Mouse (Mus musculus): ENCODE data around the gene BC052040.

Gene BC052040

DNA sequence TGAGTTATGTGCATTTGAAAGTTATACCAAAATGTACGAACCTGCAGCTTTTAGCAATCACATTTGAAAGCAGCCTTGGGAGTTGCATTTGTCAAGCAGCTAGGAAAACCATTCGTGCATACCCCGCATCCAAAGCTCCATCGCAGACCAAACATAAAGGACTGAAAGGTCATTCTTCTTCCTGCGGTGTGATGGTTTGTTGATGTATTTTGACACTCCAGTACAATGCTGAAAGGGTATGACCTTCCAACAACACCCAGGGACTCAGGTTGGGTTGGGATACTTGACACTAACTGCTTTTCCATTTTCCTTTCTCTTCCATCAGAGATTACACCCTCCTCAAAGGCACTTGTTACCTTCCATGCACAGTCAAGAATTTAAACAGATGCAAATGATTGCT is 121.1 kb downstream of the BC052040 start:
- no peak for DNase-seq (ENCODE audit: low spot score in 2 of 2)

DNA sequence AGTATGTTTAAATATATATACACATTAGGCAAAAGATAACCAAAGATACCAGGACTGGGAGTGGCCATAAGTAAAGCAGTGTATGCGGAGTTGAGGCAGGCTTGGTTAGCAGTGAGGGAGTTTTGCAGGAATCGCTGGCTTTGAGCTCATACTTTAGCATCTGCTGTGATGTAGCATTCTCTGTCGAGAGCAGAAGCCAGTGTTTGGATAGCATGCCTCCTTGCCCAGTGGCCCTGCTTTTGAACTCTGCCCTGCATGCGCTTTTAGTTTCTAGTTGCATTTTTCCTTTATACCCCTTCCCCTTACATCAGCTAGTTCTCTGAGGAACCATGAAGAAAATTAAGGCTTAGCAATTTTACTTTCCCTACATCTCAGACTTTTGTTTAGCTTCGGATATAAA is 136.0 kb downstream of the BC052040 start:
- no peak for DNase-seq (ENCODE audit: low spot score in 2 of 2)

DNA sequence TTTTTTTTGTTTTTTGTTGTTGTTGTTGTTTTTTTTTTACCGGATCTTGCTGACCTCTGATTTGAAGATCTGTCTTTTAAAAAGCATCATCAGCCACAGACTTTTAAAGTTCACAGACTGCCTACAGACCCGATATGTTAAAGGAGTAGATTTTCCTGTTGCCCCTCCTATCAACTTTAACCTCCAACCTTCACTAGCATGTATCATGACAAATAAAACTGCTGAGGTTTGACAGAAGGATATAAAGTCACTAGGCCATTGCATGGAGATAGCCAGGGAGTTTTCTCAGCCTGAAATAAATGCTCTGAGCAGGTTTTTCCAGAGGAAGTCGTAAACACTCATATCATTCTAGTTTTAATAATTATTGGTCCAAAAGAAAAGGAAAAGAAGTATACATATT is 136.5 kb downstream of the BC052040 start:
- DNase-seq (ENCODE audit: low spot score in 2 of 2), result no peak

DNA sequence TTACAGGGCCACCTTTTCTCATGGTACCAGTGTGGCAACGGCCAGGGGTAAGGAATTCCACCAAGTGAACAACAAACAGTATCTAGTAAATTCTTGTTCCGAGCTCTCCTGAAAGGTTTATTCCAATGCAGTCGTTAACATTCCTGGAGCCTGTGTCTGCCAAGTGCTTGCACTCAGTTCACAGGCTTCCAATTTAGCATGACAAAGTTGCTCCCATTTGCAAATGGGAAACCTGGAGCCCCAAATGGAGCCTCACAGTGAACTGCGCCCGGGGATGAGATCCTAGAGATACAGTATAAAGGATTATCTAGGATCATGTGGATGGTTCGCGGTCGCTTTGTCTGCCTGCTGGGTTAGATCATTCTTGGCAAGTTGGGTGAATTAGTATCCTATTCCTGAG is 141.9 kb downstream of the BC052040 start:
- DNase-seq (ENCODE audit: low spot score in 2 of 2), result no peak

DNA sequence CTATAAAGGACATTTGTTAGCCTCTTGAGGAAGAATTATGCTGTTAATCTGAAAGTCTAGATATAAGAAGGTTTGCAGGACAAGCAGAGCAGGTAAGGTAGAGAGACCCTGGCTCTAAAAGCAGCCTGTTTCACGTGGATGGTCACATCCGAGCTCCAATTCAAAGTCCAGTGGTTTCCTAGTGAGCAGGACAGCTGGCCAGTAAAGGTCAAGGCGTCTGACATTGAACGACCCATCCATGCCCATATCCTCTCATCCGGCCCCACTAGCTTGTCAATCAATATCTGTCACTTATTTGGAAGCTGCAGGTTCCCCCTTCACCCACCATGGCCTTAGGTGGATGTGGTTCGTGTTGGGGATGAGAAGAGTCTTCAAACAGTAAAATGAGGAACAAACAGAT is 142.7 kb downstream of the BC052040 start:
- DNase-seq (ENCODE audit: low spot score in 2 of 2), result no peak

DNA sequence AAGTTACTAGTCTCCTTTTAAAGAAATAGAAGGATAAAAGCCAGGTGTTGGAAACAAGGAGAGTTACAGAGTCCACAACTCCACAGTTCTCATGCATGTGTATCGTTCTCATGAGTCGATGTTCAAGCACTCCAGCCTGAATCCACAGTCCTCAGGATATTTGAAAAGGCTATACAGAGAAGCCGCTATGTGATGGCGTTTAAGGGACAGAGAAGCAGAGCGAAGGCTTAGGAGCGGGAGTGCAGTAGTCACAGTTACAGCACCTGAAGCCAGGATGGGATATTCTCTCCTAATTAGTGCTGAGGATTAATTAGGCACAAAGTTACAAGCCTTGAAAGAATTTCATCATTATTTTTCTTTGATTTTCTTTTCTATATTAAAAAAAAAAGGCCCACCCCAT is 143.2 kb downstream of the BC052040 start:
- no peak for DNase-seq (ENCODE audit: low spot score in 2 of 2)

DNA sequence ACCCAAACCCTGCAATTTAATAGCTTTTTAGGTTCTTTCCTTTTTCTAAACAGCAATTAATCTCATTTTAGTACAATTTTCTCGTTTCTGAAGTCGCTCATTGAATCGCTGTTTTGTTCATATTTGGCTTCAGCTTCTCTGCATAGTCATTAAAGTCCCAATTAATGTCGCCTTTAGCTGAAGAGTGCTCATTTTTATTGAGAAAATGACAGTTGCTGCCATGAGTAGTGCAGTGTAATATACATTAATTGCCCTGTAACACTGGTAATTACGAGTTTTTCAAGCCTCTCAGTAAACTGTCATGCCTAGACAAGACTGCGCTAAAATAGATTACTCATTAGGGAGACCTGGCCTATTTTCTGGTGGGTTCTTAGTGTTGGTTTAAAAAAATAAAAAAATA is 144.0 kb downstream of the BC052040 start:
- DNase-seq (ENCODE audit: low spot score in 2 of 2), result no peak

DNA sequence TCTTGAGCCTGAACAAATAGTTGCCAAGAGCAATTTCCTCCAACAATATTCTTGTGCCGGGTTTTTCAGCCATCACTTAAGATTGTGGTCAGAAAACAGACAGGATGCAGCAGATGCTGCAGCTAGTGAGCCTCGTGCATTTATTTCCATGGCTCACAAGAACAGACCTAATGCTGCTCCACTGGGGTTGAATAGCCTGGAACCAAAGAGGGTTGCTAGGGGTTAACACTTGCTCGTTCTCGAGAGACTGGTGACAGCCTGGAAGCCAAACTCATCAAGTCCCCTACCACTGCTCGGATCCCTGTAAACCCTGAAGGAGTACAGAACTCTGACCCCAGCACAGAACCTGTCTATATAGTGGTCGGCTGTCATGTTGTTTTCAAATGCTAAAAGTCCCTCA is 144.4 kb downstream of the BC052040 start:
- no peak for DNase-seq (ENCODE audit: low spot score in 2 of 2)

DNA sequence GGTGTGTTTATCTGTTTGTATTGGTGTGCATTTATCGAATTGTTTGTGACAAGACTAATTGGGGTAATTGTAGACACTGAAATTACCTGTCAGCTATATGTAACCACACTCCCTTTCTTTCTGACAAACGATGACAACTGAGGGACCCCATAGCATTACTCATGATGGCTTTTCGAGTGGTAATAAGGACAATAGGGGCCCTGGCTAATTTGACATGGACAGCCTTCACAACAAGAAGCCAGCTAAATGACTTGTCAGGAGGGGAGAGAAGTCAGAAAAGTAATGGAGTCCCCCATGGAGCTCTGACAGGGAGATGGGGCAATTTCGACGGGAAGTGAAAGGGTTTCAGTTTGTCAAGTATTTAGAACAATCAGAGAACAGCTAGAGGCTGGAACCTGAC is 145.3 kb downstream of the BC052040 start:
- no peak for DNase-seq (ENCODE audit: low spot score in 2 of 2)

DNA sequence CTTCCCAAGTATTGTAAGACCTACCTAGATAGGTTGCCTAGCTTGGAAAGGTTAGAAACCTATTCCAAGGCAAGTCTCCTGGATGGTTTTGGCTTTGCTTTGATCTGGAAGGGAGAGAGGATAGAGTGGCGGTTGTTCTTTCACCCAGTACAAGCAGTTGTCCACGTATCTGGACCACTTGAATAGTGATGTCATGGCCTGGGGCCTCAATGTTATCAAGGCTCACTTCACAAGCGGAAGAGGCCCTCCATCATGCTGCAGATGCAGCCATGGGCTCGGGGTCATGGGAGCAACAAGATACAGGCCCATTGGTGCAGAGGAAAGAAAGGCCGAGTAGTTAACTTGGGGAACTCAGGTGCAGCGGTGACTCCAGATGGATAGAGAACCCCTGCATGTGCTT is 147.1 kb downstream of the BC052040 start:
- no peak for DNase-seq (ENCODE audit: low spot score in 2 of 2)

DNA sequence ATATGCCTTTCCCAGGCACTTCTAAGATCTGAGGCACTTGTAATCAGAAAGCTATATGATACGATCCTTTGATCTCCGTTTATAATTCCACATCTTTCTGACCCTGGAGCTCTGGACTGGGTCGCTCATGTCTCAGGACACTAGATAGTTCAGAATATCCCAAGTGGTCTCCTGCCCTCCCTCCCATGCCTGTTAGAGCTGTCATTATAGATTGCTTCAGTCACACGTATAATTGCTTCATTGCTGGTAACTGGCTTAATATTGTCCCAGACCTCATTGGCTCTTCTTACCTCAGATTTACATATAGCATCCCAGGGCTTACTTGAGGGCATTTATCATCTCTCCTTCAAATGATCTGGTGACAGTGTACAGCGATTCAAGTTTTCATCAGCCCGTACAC is 149.0 kb downstream of the BC052040 start:
- no peak for DNase-seq (ENCODE audit: low spot score in 2 of 2)

DNA sequence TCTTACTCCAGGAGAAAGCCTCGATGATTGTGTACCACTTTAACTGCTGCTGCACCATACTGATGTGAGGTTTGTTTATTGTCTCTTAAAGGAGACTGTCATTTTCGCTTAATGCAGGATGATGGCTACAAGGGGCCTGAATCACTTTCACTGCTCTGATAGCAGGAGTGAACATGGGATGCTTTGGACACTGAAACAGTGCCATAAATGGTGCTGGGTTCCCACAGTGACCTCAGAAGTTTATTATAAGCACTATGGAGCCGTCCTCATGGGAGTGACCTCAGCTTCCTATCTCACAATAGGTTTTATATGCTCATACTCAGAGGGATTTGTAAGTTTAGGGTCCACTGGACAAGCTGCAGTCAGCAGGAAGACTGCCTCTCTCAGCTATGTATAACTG is 149.7 kb downstream of the BC052040 start:
- DNase-seq (ENCODE audit: low spot score in 2 of 2), result no peak

DNA sequence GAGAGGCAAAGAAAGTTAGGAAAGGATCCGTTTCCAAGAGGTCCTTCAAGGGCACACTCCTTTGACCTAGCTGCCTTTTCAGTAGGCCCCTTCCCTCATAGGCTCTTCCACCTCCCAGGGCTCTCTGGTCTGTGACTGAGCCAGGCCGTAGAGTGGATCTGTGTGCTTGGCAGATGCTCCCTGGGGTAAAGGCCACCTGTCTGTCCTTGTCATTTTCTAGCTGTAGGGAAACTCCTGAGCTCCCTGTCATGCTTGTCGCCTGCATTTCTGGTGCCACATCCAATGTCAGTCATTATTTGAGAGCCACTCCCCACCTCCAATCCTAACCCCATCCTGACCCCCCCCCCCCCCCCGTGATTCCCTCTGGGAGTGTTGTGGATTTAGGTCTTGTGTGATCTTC is 151.1 kb downstream of the BC052040 start:
- no peak for DNase-seq (ENCODE audit: low spot score in 2 of 2)

DNA sequence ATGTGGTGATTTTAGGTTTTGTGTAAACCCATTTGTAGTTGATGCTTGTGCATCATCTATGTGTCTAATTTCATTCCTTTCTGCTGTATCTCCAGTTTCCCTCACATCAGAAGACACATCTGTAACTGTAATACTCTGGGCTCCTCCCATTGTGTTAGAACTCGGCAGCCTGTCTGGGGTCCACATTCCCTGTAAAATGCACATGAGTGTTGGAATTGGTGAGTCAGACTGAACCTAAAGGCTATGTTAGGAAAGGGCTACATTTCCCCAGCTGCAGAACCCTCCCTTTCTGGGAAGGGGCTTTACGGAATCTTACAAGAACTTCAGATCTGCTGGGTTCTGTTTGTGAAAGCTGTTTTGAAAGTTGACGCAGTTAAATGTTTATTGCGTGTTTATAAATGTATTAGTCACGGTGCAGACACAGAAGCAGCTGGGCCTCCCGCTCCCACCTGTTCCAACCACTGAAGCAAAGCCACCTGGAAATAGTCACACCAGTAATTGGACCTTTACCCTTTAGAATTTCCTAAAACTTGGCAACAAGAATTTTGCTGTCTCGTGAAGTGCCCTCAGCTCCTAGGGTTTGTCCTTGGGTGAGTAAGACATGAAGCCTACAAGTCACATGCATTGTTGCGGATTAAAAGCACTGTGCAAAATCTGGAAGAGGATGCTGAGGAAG is 151.6 kb downstream of the BC052040 start:
- DNase-seq (ENCODE audit: low spot score in 2 of 2), result no peak

DNA sequence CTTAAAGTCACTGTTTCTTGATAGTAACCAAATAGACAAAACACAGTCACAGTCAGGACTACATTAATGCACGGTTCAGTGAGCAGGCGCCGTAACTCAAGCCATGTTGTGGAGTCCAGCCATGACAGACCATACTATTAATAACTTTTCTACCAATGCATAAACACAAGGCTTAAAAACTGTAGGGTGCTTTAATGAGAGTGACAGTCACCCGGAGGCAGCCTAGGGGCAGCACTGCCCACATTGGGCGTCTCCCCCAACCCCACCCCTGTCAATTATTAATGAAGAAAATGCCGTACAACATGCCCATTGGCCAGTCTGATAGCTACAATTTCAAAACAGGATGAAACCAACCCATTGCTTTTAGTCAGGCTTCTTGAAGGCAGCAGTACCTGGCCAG is 153.3 kb downstream of the BC052040 start:
- DNase-seq (ENCODE audit: low spot score in 2 of 2), result no peak

DNA sequence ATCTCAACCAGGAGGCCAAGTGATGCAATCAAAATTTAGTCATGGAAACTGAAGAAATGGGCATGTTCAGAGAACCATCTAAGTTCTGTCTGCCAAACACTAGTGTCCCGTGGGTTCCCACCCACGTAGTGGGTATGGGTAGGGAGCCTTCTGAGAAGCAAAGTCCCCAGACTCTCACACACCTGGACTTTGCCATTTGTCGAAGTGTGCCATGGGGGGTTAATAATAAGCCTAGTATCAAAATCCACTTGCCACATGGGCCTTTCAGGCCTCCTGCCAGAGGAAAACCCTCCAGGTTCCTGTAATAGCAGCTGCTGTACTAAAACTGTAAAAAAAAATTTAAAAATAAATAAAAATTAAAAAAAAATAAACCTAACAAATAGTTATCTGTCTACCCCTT is 154.9 kb downstream of the BC052040 start:
- DNase-seq (ENCODE audit: low spot score in 2 of 2), result no peak

DNA sequence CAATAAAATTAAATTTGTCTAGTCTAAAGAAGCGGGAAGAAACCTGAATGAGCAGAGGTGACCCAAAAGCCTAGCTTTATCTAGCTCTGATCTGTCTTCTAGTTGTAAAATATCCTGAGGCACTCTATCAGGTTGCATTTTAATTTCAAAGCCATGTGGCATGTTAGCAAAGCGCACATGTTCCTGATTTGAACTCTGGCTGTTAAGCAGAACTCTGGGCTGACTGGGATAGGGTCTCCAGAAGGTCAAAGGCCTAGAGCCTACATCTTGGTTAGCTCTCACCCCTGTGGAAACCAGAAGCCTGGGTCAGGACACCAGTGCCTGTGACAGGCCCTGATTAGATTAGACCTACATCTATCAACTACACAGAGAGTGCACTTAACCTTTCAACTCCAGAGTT is 156.4 kb downstream of the BC052040 start:
- no peak for DNase-seq (ENCODE audit: low spot score in 2 of 2)

DNA sequence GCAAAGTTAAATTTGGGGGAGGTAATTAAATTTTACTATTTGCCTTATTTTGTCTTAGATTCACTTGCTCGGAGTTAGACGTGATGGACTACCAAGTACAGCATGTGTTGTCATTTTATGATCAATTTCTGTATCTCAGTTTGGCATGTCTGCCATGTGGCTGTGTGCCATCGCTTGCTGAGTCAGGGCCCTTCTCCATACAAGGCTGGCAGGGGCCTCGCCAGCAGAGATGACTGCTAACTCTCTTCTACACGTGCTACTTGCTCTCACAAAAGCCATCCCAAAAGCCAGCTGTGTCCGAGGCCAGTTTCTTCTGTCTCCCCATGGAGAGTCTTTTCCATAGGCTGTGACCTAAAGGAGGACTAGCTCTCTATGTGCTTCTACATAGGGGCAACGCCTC is 160.5 kb downstream of the BC052040 start:
- DNase-seq (ENCODE audit: low spot score in 2 of 2), result no peak

DNA sequence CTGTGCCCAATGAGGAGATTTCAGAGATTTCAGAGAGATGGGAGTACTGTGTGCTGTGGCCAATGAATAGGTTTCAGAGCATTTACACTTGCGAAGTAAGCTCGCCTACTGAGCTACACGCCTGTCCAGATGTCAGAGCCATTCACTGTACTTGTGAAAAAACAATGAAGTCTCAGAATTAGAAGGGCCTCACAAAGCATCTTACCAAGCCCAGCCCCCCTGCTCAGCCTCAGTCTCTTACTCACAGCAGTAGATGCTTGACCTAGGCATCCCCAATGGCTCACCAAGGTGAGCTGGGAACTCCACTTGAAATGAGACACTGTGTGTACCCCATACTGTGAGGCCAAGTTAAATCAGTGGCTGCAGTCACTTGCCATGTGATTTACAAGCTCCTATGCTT is 166.1 kb downstream of the BC052040 start:
- no peak for DNase-seq (ENCODE audit: low spot score in 2 of 2)

DNA sequence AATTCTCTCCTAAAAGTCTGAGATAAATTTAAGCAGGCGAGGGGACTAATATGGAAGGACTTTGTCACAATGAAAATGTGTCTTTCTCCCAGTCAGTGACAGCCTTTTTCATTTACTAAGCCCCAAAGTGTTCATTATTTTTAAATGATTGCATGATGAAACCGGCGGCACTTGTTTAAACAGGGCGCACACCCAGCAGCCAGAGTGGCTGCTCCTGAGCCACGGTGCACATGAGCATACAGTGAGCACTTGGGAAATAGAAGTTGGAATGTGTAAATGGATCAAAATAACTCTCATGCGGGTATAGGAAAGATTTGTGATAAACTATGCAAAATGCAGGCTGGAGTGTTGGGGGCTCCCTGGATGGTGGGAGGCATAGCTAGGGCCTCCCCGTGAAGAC is 169.7 kb downstream of the BC052040 start:
- no peak for DNase-seq (ENCODE audit: low spot score in 2 of 2)

DNA sequence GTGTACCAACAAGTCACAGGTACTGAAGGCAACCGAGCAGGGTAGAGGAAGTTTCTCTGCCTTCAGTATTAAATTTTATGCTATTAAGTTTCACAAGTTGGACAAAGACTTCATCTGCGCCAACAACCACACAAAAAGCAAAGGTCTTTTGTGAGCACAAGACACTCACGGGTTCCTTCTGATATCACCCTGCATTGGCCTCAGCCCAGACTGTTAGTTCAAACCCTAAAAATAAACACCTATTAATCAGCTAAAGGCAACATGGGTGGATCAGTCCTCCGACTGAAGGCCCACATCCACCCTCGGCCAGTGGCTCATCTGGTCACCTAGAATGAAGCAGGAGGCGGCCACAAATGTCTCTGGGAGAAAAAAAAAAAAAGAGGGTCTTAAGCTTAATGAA is 176.2 kb downstream of the BC052040 start:
- no peak for DNase-seq (ENCODE audit: low spot score in 2 of 2)

DNA sequence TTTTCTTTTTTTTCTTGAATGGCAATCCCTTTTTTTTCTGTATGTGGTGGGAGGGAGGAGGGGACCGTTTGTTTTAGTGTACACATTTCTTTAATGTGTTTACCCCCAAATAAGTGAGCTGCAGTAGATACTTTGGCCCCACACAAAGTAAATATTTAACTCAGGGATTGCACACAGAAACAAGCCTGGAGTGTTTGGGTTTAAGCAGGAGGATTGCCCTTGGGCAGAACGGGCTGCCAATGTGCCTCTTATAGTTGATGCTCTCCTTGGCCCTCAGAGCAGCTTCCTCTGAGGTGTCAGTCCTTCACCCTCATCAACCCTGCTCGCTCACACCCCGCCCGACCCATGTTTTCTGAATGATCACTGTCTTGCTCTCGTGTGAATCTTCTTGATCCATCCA is 177.0 kb downstream of the BC052040 start:
- no peak for DNase-seq (ENCODE audit: low spot score in 2 of 2)

DNA sequence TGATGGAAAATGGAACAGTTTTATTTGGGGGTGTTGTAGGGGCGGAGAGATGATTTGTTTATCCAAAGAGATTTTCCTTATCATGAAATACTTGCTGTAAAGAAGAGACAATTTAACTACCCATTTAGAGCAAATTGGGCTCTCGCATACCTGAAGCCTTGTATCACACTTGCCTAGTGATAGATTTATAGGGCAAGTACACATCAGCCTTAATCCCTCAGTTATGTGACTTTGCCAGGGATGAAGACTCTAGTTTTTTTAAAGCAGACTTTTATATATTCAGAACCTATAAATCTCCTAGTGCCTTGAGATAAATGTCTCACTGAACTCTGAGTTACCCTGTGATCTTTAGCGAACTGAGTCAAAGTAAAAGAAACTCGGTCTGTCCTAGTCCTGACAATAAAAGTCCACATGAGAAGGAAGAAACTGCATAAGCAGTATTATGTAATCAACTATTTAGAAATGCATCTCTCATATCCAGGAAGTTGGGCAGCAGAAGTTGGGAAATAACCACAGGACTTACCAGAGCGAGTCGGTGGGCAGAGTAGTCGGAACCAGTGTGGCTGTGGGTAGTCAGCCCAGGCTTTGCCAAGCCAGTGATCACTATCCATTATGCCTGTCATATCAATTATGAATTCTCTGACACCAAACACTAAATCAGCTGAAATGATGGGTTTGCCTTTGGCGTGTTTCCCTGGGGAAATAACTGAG is 183.2 kb downstream of the BC052040 start:
- DNase-seq (ENCODE audit: low spot score in 2 of 2), result no peak
